Mouse (Mus musculus) hindbrain, embryonic 11.5 days (tissue): ENCODE measurements around the gene Gm49711. TPM values are rescaled to one million over a fixed set of nuclear protein-coding genes. Genes with fewer than 3 reads are reported as not detected.

Experiments
- ATAC-seq: fragments of 200-750 bp; cut with Nextera tagmentation; 2 replicates; pipeline ENCODE4 v1.8.0; 2017; ENCODE audit warnings: mild to moderate bottlenecking, moderate TSS enrichment, moderate library complexity; ENCODE audit not compliant: low FRiP score
- DNase-seq: peaks from one replicate; pipeline ENCODE4 v3.0.0-alpha.2; 2015; ENCODE audit warnings: low spot score
- H3K27ac ChIP-seq: fragments of 300-500 bp; sonication (generic); 2 replicates; pipeline ENCODE4 v1.5.1; 2014; ENCODE audit warnings: mild to moderate bottlenecking, low read depth, low read length
- H3K27me3 ChIP-seq: fragments of 300-500 bp; sonication (generic); 2 replicates; pipeline ENCODE4 v1.6.1; 2014; ENCODE audit warnings: mild to moderate bottlenecking, low read length, moderate library complexity, mixed read lengths; ENCODE audit not compliant: control insufficient read depth, insufficient read depth
- H3K36me3 ChIP-seq: fragments of 300-500 bp; sonication (generic); 2 replicates; pipeline ENCODE4 v1.6.1; 2014; ENCODE audit warnings: mild to moderate bottlenecking, low read length, moderate library complexity, mixed read lengths; ENCODE audit not compliant: control insufficient read depth, insufficient read depth
- H3K4me1 ChIP-seq: fragments of 300-500 bp; sonication (generic); replicated peaks from 2 replicates; pipeline ENCODE4 v1.6.1; 2014; ENCODE audit warnings: low read length, mixed read lengths; ENCODE audit not compliant: control insufficient read depth, insufficient read depth
- H3K4me2 ChIP-seq: fragments of 300-500 bp; sonication (generic); replicated peaks from 2 replicates; pipeline ENCODE4 v1.6.1; 2014; ENCODE audit warnings: mild to moderate bottlenecking, low read depth, low read length
- H3K4me3 ChIP-seq: fragments of 300-500 bp; sonication (generic); 2 replicates; pipeline ENCODE4 v1.5.1; 2014; ENCODE audit warnings: low read depth, low read length
- H3K9ac ChIP-seq: fragments of 300-500 bp; sonication (generic); 2 replicates; pipeline ENCODE4 v1.6.1; 2014; ENCODE audit warnings: low read depth, low read length
- H3K9me3 ChIP-seq: fragments of 300-500 bp; sonication (generic); 2 replicates; pipeline ENCODE4 v1.6.1; 2016; ENCODE audit warnings: low read length; ENCODE audit not compliant: control insufficient read depth
- WGBS: fragments of 180-500 bp; shearing (Covaris S2); extraction: QIAGEN DNeasy Blood & Tissue Kit; methylation state at CpG from one replicate; pipeline ENCODE4 v1.1.7; 2014; 5-methylcytosine and 5-hydroxymethylcytosine counted together
- polyA plus RNA-seq: library from polyadenylated mRNA; unstranded; fragments of >200 nt; fragmentation: Nextera tagmentation; extraction: Ambion mirVana; gene quantifications from 2 replicates; pipeline ENCODE4 v1.2.1, GENCODE M21; 2014

Gm49711 gene
- polyA plus RNA-seq, 1 experiment from 2014 or later, result 0.20 TPM

- Histone ChIP-seq H3K9ac (no peak overlapping the region), H3K27me3 (no peaks in the 10 kb centered on the region), H3K4me2 (no peak overlapping the region), H3K4me3 (no peak overlapping the region), H3K4me1 (no peaks in the 10 kb centered on the region), H3K27ac (no peak overlapping the region), H3K36me3 (no peaks in the 10 kb centered on the region), H3K9me3 (no peaks in the 10 kb centered on the region)
- ATAC-seq, result no peak
- 52% methylated on average over 4 of the region's 4 CpGs for WGBS
- no peak for DNase-seq
Observed at GRCm38 (mm10) chr16:92127226-92127625, 69.1 kb downstream of the Gm49711 start.

GRCm38 (mm10) chr16:92127666-92128065 lies 69.5 kb downstream of the Gm49711 start:
- ATAC-seq, result no peak
- Histone ChIP-seq H3K4me1 (no peaks in the 10 kb centered on the region), H3K27me3 (no peaks in the 10 kb centered on the region), H3K9ac (no peak overlapping the region), H3K9me3 (no peaks in the 10 kb centered on the region), H3K27ac (no peak overlapping the region), H3K36me3 (no peaks in the 10 kb centered on the region), H3K4me3 (no peak overlapping the region), H3K4me2 (no peak overlapping the region)
- 86% methylated on average over 5 of the region's 5 CpGs for WGBS
- DNase-seq, result no peak

GRCm38 (mm10) chr16:92129843-92130242 lies 71.7 kb downstream of the Gm49711 start:
- no peak for ATAC-seq
- Histone ChIP-seq H3K4me2 (no peak overlapping the region), H3K27ac (no peak overlapping the region), H3K9me3 (no peaks in the 10 kb centered on the region), H3K9ac (no peak overlapping the region), H3K27me3 (no peaks in the 10 kb centered on the region), H3K4me1 (no peaks in the 10 kb centered on the region), H3K36me3 (no peaks in the 10 kb centered on the region), H3K4me3 (no peak overlapping the region)
- no peak for DNase-seq
- WGBS, result 89% methylated on average over 8 of the region's 8 CpGs

GRCm38 (mm10) chr16:92132511-92132910 lies 74.4 kb downstream of the Gm49711 start:
- Histone ChIP-seq H3K4me3 (no peak overlapping the region), H3K27ac (no peak overlapping the region), H3K27me3 (no peaks in the 10 kb centered on the region), H3K9ac (no peak overlapping the region), H3K36me3 (no peaks in the 10 kb centered on the region), H3K9me3 (no peaks in the 10 kb centered on the region), H3K4me2 (no peak overlapping the region), H3K4me1 (no peaks in the 10 kb centered on the region)
- ATAC-seq (no peak), DNase-seq (no peak)
- 85% methylated on average over 4 of the region's 4 CpGs for WGBS

- Histone ChIP-seq H3K27ac (no peak overlapping the region), H3K36me3 (no peaks in the 10 kb centered on the region), H3K9ac (no peak overlapping the region), H3K27me3 (no peaks in the 10 kb centered on the region), H3K9me3 (no peaks in the 10 kb centered on the region), H3K4me1 (peaks cover 3% of the 10 kb centered on the region; the same call in 1 of the 2 replicates), H3K4me2 (no peak overlapping the region), H3K4me3 (no peak overlapping the region)
- DNase-seq (no peak), ATAC-seq (no peak)
- WGBS, result 89% methylated on average over 11 of the region's 11 CpGs
Observed at GRCm38 (mm10) chr16:92134148-92134764, 76.1 kb downstream of the Gm49711 start.

- no peak overlapping the region for H3K9ac ChIP-seq
- H3K4me2 ChIP-seq, result no peak overlapping the region
- ATAC-seq, result no peak
- DNase-seq, result no peak
- H3K27me3 ChIP-seq, result no peaks in the 10 kb centered on the region
- no peaks in the 10 kb centered on the region for H3K9me3 ChIP-seq
- H3K4me1 ChIP-seq, result peaks cover 8% of the 10 kb centered on the region
- no peaks in the 10 kb centered on the region for H3K36me3 ChIP-seq
- WGBS, result 93% methylated on average over 15 of the region's 15 CpGs
- H3K4me3 ChIP-seq, result no peak overlapping the region
- H3K27ac ChIP-seq, result no peak overlapping the region
Observed at GRCm38 (mm10) chr16:92136275-92136674, 78.2 kb downstream of the Gm49711 start.

GRCm38 (mm10) chr16:92139386-92140261 lies 81.5 kb downstream of the Gm49711 start:
- Histone ChIP-seq H3K36me3 (no peaks in the 10 kb centered on the region), H3K9ac (no peak overlapping the region), H3K27me3 (no peaks in the 10 kb centered on the region), H3K4me3 (no peak overlapping the region), H3K4me2 (0 out of 2 replicates have a peak overlapping the region, but pooled peaks have one; percentile 14), H3K4me1 (peaks cover 10% of the 10 kb centered on the region), H3K9me3 (no peaks in the 10 kb centered on the region), H3K27ac (peak overlapping the region; percentile 62)
- peak; percentile 43; the same call in 1 of the 2 replicates for ATAC-seq
- WGBS, result 34% methylated on average over 15 of the region's 15 CpGs
- DNase-seq, result peak; percentile 45

- Histone ChIP-seq H3K27ac (peak overlapping the region; percentile 62), H3K4me3 (no peak overlapping the region), H3K9ac (no peak overlapping the region), H3K27me3 (no peaks in the 10 kb centered on the region), H3K36me3 (no peaks in the 10 kb centered on the region), H3K9me3 (no peaks in the 10 kb centered on the region), H3K4me1 (peaks cover 10% of the 10 kb centered on the region), H3K4me2 (no peak overlapping the region)
- 63% methylated on average over 9 of the region's 9 CpGs for WGBS
- ATAC-seq, result no peak
- DNase-seq, result no peak
Observed at GRCm38 (mm10) chr16:92140328-92140727, 82.2 kb downstream of the Gm49711 start.

GRCm38 (mm10) chr16:92141021-92141420 lies 82.9 kb downstream of the Gm49711 start:
- WGBS, result 92% methylated on average over 12 of the region's 12 CpGs
- no peaks in the 10 kb centered on the region for H3K27me3 ChIP-seq
- no peak overlapping the region for H3K4me2 ChIP-seq
- no peaks in the 10 kb centered on the region for H3K36me3 ChIP-seq
- no peaks in the 10 kb centered on the region for H3K9me3 ChIP-seq
- ATAC-seq (no peak), DNase-seq (no peak)
- H3K27ac ChIP-seq, result no peak overlapping the region
- H3K4me3 ChIP-seq, result no peak overlapping the region
- peaks cover 10% of the 10 kb centered on the region for H3K4me1 ChIP-seq
- H3K9ac ChIP-seq, result no peak overlapping the region
